Comparison of ENCODE assay signal across 8 mouse cellular contexts in the genomic region with DNA sequence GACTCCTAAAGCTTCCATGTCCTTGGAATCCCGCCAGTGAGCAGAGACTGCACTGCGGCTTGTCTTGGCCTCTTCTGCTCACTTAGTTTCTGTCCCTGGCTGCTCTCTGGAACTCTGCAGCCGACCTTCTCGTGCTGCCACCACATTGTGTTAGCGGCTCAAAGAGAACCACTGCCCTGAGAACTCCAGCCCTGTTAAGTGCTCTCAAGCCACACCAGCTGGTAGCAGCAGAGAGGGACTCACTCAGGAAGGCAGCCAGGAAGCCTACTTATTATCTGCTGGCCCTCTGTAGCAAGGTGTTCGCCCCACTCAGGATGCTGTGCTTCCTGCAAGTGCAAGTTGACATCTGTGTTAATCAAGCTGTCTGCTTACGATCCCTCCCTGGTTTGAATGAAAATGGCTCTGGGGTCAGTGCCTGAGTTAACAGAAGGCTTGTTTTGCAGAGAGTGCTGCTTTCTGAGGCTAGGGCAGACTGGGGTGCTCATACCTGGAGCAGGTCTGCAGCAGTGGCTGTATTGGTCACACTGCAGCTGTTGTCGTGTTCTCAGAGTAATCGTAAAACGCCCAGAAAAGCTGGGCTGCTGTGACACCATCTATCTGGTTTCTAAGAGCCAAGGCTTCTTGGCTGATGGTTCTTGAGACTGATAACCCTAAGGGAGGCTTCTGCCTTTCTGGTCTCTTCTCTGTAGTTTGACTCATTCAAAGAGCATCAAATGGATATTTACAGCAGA. TPM values are rescaled to one million over a fixed set of nuclear protein-coding genes. Genes with fewer than 3 reads are reported as not detected.
A peak's percentile ranks its signal among the peaks of the same experiment; 100 is the strongest.
DNase-seq lines count a peak whose midpoint lies in the region; ATAC-seq and TF ChIP-seq lines count a peak whose summit lies in the region.

No protein-coding gene starts in this region.

- WGBS in hindbrain, embryonic 10.5 days = 83% methylated on average over 10 of the region's 10 CpGs
- 71% methylated on average over 10 of the region's 10 CpGs for WGBS in hindbrain, embryonic 14.5 days
- 56% methylated on average over 10 of the region's 10 CpGs for WGBS in limb, embryonic 14.5 days
- whole genome bisulfite sequencing in midbrain, embryonic 16.5 days = 70% methylated on average over 10 of the region's 10 CpGs

- no peak overlapping the region for H3K4me2 ChIP-seq in hindbrain, embryonic 14.5 days (replicated peaks)
- H3K4me2 ChIP-seq in limb, embryonic 14.5 days (replicated peaks; ENCODE audit: low read depth, low read length, severe bottlenecking) = peak overlapping the region; percentile 24; the same call in 1 of the 2 replicates
- H3K4me2 ChIP-seq in midbrain, embryonic 16.5 days (ENCODE audit: low read length) = no peak overlapping the region

- peaks cover 11% of the 10 kb centered on the region for H3K9me3 ChIP-seq in hindbrain, embryonic 10.5 days
- no peaks in the 10 kb centered on the region for H3K9me3 ChIP-seq in hindbrain, embryonic 14.5 days (ENCODE audit: control insufficient read depth, low read length)
- H3K9me3 ChIP-seq in limb, embryonic 14.5 days (ENCODE audit: control insufficient read depth, low read length) = peaks cover 9% of the 10 kb centered on the region
- no peaks in the 10 kb centered on the region for H3K9me3 ChIP-seq in midbrain, embryonic 16.5 days (replicated peaks; ENCODE audit: control insufficient read depth, low read length, poor library complexity, severe bottlenecking)

- ATAC-seq in hindbrain, embryonic 14.5 days (ENCODE audit: low FRiP score) = no peak
- ATAC-seq in hematopoietic stem cell, adult 5-6 weeks (replicated peaks in 1 of 2; ENCODE audit: insufficient read depth in 1 of 2, low FRiP score in 2 of 2, low TSS enrichment in 1 of 2, low read depth in 1 of 2, poor library complexity in 2 of 2, severe bottlenecking in 2 of 2) = peak; percentile 69
- 0 out of 2 replicates have a peak, but pooled peaks have one; percentile 12 for ATAC-seq in limb, embryonic 14.5 days (ENCODE audit: low FRiP score, low read depth)
- ATAC-seq in midbrain, embryonic 16.5 days = 0 out of 2 replicates have a peak, but pooled peaks have one; percentile 21
- no peak for ATAC-seq in inflammation-experienced regulatory T-cells, adult 6 months

- 0 out of 2 replicates have a peak overlapping the region, but pooled peaks have one; percentile 30 for H3K27ac ChIP-seq in hindbrain, embryonic 10.5 days
- H3K27ac ChIP-seq in hindbrain, embryonic 14.5 days = no peak overlapping the region
- H3K27ac ChIP-seq in limb, embryonic 14.5 days (replicated peaks; ENCODE audit: low read depth, low read length) = 0 out of 2 replicates have a peak overlapping the region, but pooled peaks have one; percentile 1
- no peak overlapping the region for H3K27ac ChIP-seq in midbrain, embryonic 16.5 days (ENCODE audit: low read length)

- no peak overlapping the region for H3K4me3 ChIP-seq in hindbrain, embryonic 10.5 days
- H3K4me3 ChIP-seq in hindbrain, embryonic 14.5 days (replicated peaks; ENCODE audit: low read length) = no peak overlapping the region
- H3K4me3 ChIP-seq in limb, embryonic 14.5 days (replicated peaks; ENCODE audit: low read length) = no peak overlapping the region
- no peak overlapping the region for H3K4me3 ChIP-seq in midbrain, embryonic 16.5 days (ENCODE audit: low read depth, low read length)

- H3K36me3 ChIP-seq in hindbrain, embryonic 10.5 days = peaks cover 25% of the 10 kb centered on the region
- no peaks in the 10 kb centered on the region for H3K36me3 ChIP-seq in hindbrain, embryonic 14.5 days (replicated peaks; ENCODE audit: control insufficient read depth, insufficient read depth)
- peaks cover 14% of the 10 kb centered on the region for H3K36me3 ChIP-seq in limb, embryonic 14.5 days (ENCODE audit: control insufficient read depth, insufficient read depth, low read length)
- H3K36me3 ChIP-seq in midbrain, embryonic 16.5 days (ENCODE audit: control insufficient read depth, insufficient read depth, low read length) = 0 out of 2 replicates have a peak, but pooled peaks cover 2% of the 10 kb centered on the region

- H3K4me1 ChIP-seq in hindbrain, embryonic 10.5 days (replicated peaks) = peaks cover 22% of the 10 kb centered on the region
- peaks cover 18% of the 10 kb centered on the region; the same call in 1 of the 2 replicates for H3K4me1 ChIP-seq in hindbrain, embryonic 14.5 days (replicated peaks; ENCODE audit: control insufficient read depth, insufficient read depth, low read length)
- peaks cover 20% of the 10 kb centered on the region for H3K4me1 ChIP-seq in limb, embryonic 14.5 days (ENCODE audit: control insufficient read depth, insufficient read depth, low read length)
- peaks cover 9% of the 10 kb centered on the region; the same call in 1 of the 2 replicates for H3K4me1 ChIP-seq in midbrain, embryonic 16.5 days (ENCODE audit: control insufficient read depth, insufficient read depth, low read length)

- DNase-seq in hindbrain, embryonic 10.5 days (ENCODE audit: low spot score) = no peak
- no peak for DNase-seq in hindbrain, embryonic 14.5 days (ENCODE audit: low spot score)
- DNase-seq in adrenal gland, adult 8-10 months = peak; percentile 38
- DNase-seq in gastrocnemius, adult 18-20 months (ENCODE audit: low spot score) = peak; percentile 75
- DNase-seq in limb, embryonic 14.5 days (ENCODE audit: low spot score) = peak; percentile 38

- H3K9ac ChIP-seq in hindbrain, embryonic 14.5 days = no peak overlapping the region
- H3K9ac ChIP-seq in limb, embryonic 14.5 days (ENCODE audit: low read depth, low read length, severe bottlenecking) = no peak overlapping the region
- H3K9ac ChIP-seq in midbrain, embryonic 16.5 days (ENCODE audit: low read depth, low read length) = no peak overlapping the region

- TF ChIP-seq POLR2A in limb, embryonic 14.5 days (IDR thresholded peaks at IDR 0.05; ENCODE audit: borderline replicate concordance, extremely low read depth, insufficient read depth, insufficient read length) = no peak

- no peaks in the 10 kb centered on the region for H3K27me3 ChIP-seq in hindbrain, embryonic 10.5 days (ENCODE audit: insufficient read depth, poor library complexity, severe bottlenecking)
- H3K27me3 ChIP-seq in hindbrain, embryonic 14.5 days (ENCODE audit: control insufficient read depth, insufficient read depth, low read length) = no peaks in the 10 kb centered on the region
- H3K27me3 ChIP-seq in limb, embryonic 14.5 days (ENCODE audit: control insufficient read depth, insufficient read depth, low read length) = no peaks in the 10 kb centered on the region
- H3K27me3 ChIP-seq in midbrain, embryonic 16.5 days (ENCODE audit: control insufficient read depth, insufficient read depth, low read depth, low read length) = no peaks in the 10 kb centered on the region

RNA-seq across cellular contexts. Expression of a gene that starts 15.3 kb away (rescaled TPM):
- 15.1 and 20.8 TPM in 2 replicates for polyA plus RNA-seq in hindbrain, embryonic 10.5 days (2016; fragmentation: Nextera tagmentation; extraction: Ambion mirVana)
- 14.3 and 16.1 TPM in 2 replicates for polyA plus RNA-seq in hindbrain, embryonic 14.5 days (2014; fragmentation: Nextera tagmentation; extraction: Ambion mirVana)
- total RNA-seq in adrenal gland, adult 8-10 months (2022) = 10 to 100 TPM; 42.3 to 50.7 (median 48.2) TPM
- total RNA-seq in gastrocnemius, adult 18-20 months (2021) = 10 to 100 TPM; 88.1 to 89.7 TPM
- total RNA-seq in hematopoietic stem cell, adult 5-6 weeks (2017) = 89.2 and 104 TPM in 2 replicates
- 12.1 and 14.6 TPM in 2 replicates for polyA plus RNA-seq in limb, embryonic 14.5 days (2012; rRNA removed)
- polyA plus RNA-seq in limb, embryonic 14.5 days (2014; fragmentation: Nextera tagmentation; extraction: Ambion mirVana) = 25.0 and 27.5 TPM in 2 replicates
- 8.5 and 9.7 TPM in 2 replicates for polyA plus RNA-seq in midbrain, embryonic 16.5 days (2015; fragmentation: Nextera tagmentation; extraction: Ambion mirVana)
- polyA plus RNA-seq in inflammation-experienced regulatory T-cells, adult 6 months (2017; shearing (Covaris generic)) = 10 to 100 TPM; 24.7 to 30.1 (median 26.5) TPM

Comparison
In these comparisons a context has a peak if more than half of its experiments do, and no peak if none do; other contexts are left out.
1. H3K27ac ChIP-seq: peak in hindbrain, embryonic 10.5 days (single experiment) and limb, embryonic 14.5 days (single experiment); none in hindbrain, embryonic 14.5 days (single experiment) and midbrain, embryonic 16.5 days (single experiment).
2. DNase-seq: peak in adrenal gland, adult 8-10 months (single experiment), gastrocnemius, adult 18-20 months (single experiment) and limb, embryonic 14.5 days (single experiment); none in hindbrain, embryonic 10.5 days (single experiment) and hindbrain, embryonic 14.5 days (single experiment).
3. ATAC-seq: peak in hematopoietic stem cell, adult 5-6 weeks (2 of 2), limb, embryonic 14.5 days (single experiment) and midbrain, embryonic 16.5 days (single experiment); none in hindbrain, embryonic 14.5 days (single experiment) and inflammation-experienced regulatory T-cells, adult 6 months (single experiment).